In genomic region chr5:96919149-96919548, GRCm38 (mm10) we compare ENCODE assay signal across 12 mouse cellular contexts.
DNase-seq lines count a peak whose midpoint lies in the region; ATAC-seq and TF ChIP-seq lines count a peak whose summit lies in the region.
"Had no signal": no experiment of that assay in that cellular context is flagged by ENCODE, and none has a peak within 500 bp of the region (broad histone marks: within the 10 kb centered on the region; RNA-seq: fewer than 3 reads in every experiment).

No protein-coding gene starts in this region.

- no peak for DNase-seq in spleen, adult 2 months (ENCODE audit: low read depth in 1 of 2, low spot score in 2 of 2)
- DNase-seq in spleen, postnatal 14 days (ENCODE audit: low spot score in 2 of 2) = no peak
- no peak for DNase-seq in liver, postnatal 0 days
- no peak for DNase-seq in frontal cortex, postnatal 25 days (ENCODE audit: low spot score in 2 of 2)
- DNase-seq in left cerebral cortex, adult 8-10 months (ENCODE audit: low spot score in 2 of 2) = no peak
- no peak for DNase-seq in right cerebral cortex, adult 2 months (ENCODE audit: low spot score in 2 of 2)
- DNase-seq: layer of hippocampus, postnatal 36 days; thymus, adult 2 months had no signal

- no peaks in the 10 kb centered on the region for H3K27me3 ChIP-seq in spleen, adult 2 months (ENCODE audit: control insufficient read depth, insufficient read depth, low read length)
- H3K27me3 ChIP-seq in erythroblast, embryonic 14.5 days (ENCODE audit: control insufficient read depth) = no peaks in the 10 kb centered on the region
- H3K27me3 ChIP-seq in liver, postnatal 0 days (ENCODE audit: insufficient read depth, low read length) = no peaks in the 10 kb centered on the region
- H3K27me3 ChIP-seq in midbrain, embryonic 15.5 days (replicated peaks) = no peaks in the 10 kb centered on the region
- H3K27me3 ChIP-seq: lung, embryonic 15.5 days had no signal

- peak; percentile 78 for ATAC-seq in liver, postnatal 0 days
- ATAC-seq in midbrain, embryonic 15.5 days (replicated peaks) = no peak
- ATAC-seq: forebrain, embryonic 14.5 days had no signal

- H3K27ac ChIP-seq in spleen, adult 2 months (ENCODE audit: insufficient read depth, low read length) = peak overlapping the region; percentile 40; the same call in 1 of the 2 replicates
- peak overlapping the region; percentile 89 for H3K27ac ChIP-seq in liver, postnatal 0 days (ENCODE audit: low read depth)
- no peak overlapping the region for H3K27ac ChIP-seq in midbrain, embryonic 15.5 days
- H3K27ac ChIP-seq: lung, embryonic 15.5 days had no signal

- H3K9me3 ChIP-seq in erythroblast, embryonic 14.5 days (ENCODE audit: control insufficient read depth, low read length) = no peaks in the 10 kb centered on the region
- H3K9me3 ChIP-seq in liver, postnatal 0 days (ENCODE audit: low read length) = no peaks in the 10 kb centered on the region
- H3K9me3 ChIP-seq in midbrain, embryonic 15.5 days = no peaks in the 10 kb centered on the region
- H3K9me3 ChIP-seq: lung, embryonic 15.5 days had no signal

- H3K9ac ChIP-seq in liver, postnatal 0 days (replicated peaks) = no peak overlapping the region
- H3K9ac ChIP-seq in midbrain, embryonic 15.5 days = no peak overlapping the region
- H3K9ac ChIP-seq: lung, embryonic 15.5 days had no signal

- no peak for TF ChIP-seq POLR2A in spleen, adult 2 months (IDR thresholded peaks at IDR 0.05; ENCODE audit: low read depth, low read length)

- no peaks in the 10 kb centered on the region for H3K36me3 ChIP-seq in spleen, adult 2 months (ENCODE audit: control insufficient read depth, insufficient read depth, low read length)
- peaks cover 23% of the 10 kb centered on the region for H3K36me3 ChIP-seq in erythroblast, embryonic 14.5 days (ENCODE audit: control insufficient read depth)
- no peaks in the 10 kb centered on the region for H3K36me3 ChIP-seq in liver, postnatal 0 days (replicated peaks; ENCODE audit: insufficient read depth, low read length)
- no peaks in the 10 kb centered on the region for H3K36me3 ChIP-seq in midbrain, embryonic 15.5 days (replicated peaks)
- H3K36me3 ChIP-seq: lung, embryonic 15.5 days had no signal

- H3K4me3 ChIP-seq in spleen, adult 2 months (ENCODE audit: extremely low read depth, insufficient read depth, insufficient read length) = no peak overlapping the region
- H3K4me3 ChIP-seq in erythroblast, embryonic 14.5 days (replicated peaks) = peak overlapping the region; percentile 34
- H3K4me3 ChIP-seq in liver, postnatal 0 days (ENCODE audit: low read depth, low read length) = no peak overlapping the region
- H3K4me3 ChIP-seq in midbrain, embryonic 15.5 days = no peak overlapping the region
- H3K4me3 ChIP-seq: lung, embryonic 15.5 days had no signal

- 19% methylated on average over 6 of the region's 6 CpGs for WGBS in spleen, adult 2 months
- 25% methylated on average over 6 of the region's 6 CpGs for WGBS in liver, postnatal 0 days (ENCODE audit: insufficient replicate concordance)
- WGBS in midbrain, embryonic 15.5 days = 84% methylated on average over 6 of the region's 6 CpGs

- TF ChIP-seq CTCF in spleen, adult 2 months (IDR thresholded peaks at IDR 0.05; ENCODE audit: extremely low read depth, insufficient read depth, insufficient read length, insufficient replicate concordance) = no peak
- TF ChIP-seq CTCF in liver, postnatal 0 days (IDR thresholded peaks at IDR 0.05; ENCODE audit: low read depth) = no peak

- peak overlapping the region; percentile 19; the same call in 1 of the 2 replicates for H3K4me2 ChIP-seq in liver, postnatal 0 days (ENCODE audit: low read depth, low read length)
- no peak overlapping the region for H3K4me2 ChIP-seq in midbrain, embryonic 15.5 days
- H3K4me2 ChIP-seq: lung, embryonic 15.5 days had no signal

- H3K4me1 ChIP-seq in spleen, adult 2 months (ENCODE audit: control insufficient read depth, insufficient read depth, insufficient read length) = peaks cover 44% of the 10 kb centered on the region
- peaks cover 96% of the 10 kb centered on the region for H3K4me1 ChIP-seq in erythroblast, embryonic 14.5 days (ENCODE audit: control insufficient read depth)
- peaks cover 86% of the 10 kb centered on the region for H3K4me1 ChIP-seq in liver, postnatal 0 days (ENCODE audit: insufficient read depth)
- H3K4me1 ChIP-seq in midbrain, embryonic 15.5 days = 0 out of 2 replicates have a peak, but pooled peaks cover 3% of the 10 kb centered on the region

- peak; percentile 100 for TF ChIP-seq EP300 in liver, postnatal 0 days (IDR thresholded peaks at IDR 0.05; ENCODE audit: low read depth)
